ENCODE assay signal across 8 mouse cellular contexts in the genomic region with DNA sequence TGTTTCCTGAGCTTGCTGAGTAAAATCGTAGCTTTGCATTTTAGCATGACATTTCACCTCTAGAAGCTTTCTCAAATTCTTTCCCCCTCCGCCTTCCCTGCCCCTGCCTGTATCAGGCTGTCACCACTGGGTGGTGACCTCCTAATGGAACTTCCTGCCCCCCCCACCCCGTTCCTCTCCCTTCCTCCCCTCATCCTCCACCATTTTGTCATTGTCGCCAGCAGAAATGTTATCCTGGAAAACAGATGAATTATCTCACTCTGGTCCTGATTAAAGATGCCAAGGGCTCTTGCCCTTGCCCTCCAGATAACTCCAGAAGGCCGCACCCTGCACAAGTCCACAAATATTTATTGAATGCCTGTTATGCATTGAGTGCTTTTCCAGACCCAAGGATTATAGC. TPM values are rescaled to one million over a fixed set of nuclear protein-coding genes. Genes with fewer than 3 reads are reported as not detected.
DNase-seq lines count a peak whose midpoint lies in the region; ATAC-seq and TF ChIP-seq lines count a peak whose summit lies in the region.

No protein-coding gene starts in this region.

- H3K4me1 ChIP-seq in heart, adult 2 months (ENCODE audit: control insufficient read depth, insufficient read depth, low read length) = peaks cover 19% of the 10 kb centered on the region
- peaks cover 14% of the 10 kb centered on the region; the same call in 1 of the 2 replicates for H3K4me1 ChIP-seq in forebrain, postnatal 0 days (ENCODE audit: insufficient read depth)
- peaks cover 39% of the 10 kb centered on the region for H3K4me1 ChIP-seq in liver, embryonic 11.5 days (replicated peaks; ENCODE audit: control insufficient read depth, insufficient read depth, low read length)
- H3K4me1 ChIP-seq in midbrain, embryonic 14.5 days (ENCODE audit: control insufficient read depth, insufficient read depth, low read length) = peaks cover 70% of the 10 kb centered on the region

- H3K9ac ChIP-seq in heart, adult 2 months (ENCODE audit: low read depth, low read length) = no peak overlapping the region
- no peak overlapping the region for H3K9ac ChIP-seq in forebrain, postnatal 0 days
- H3K9ac ChIP-seq in liver, embryonic 11.5 days (ENCODE audit: low read depth, low read length) = no peak overlapping the region
- H3K9ac ChIP-seq in midbrain, embryonic 14.5 days (replicated peaks; ENCODE audit: low read length) = no peak overlapping the region

- 36% methylated on average over 5 of the region's 5 CpGs for WGBS in heart, adult 2 months
- WGBS in forebrain, postnatal 0 days = 51% methylated on average over 5 of the region's 5 CpGs
- 46% methylated on average over 5 of the region's 5 CpGs for WGBS in liver, embryonic 11.5 days
- 53% methylated on average over 5 of the region's 5 CpGs for WGBS in midbrain, embryonic 14.5 days

- DNase-seq in heart, adult 2 months = no peak
- DNase-seq in heart, adult 18-20 months = no peak
- DNase-seq in forebrain, postnatal 0 days = no peak
- DNase-seq in liver, embryonic 11.5 days (ENCODE audit: low spot score) = no peak
- no peak for DNase-seq in midbrain, embryonic 14.5 days
- DNase-seq in testis, postnatal 10 days (ENCODE audit: low spot score) = no peak
- DNase-seq in urinary bladder, adult 2 months (ENCODE audit: low spot score) = no peak

- TF ChIP-seq POLR2A in heart, adult 2 months (IDR thresholded peaks at IDR 0.05; ENCODE audit: insufficient read depth, low read depth, low read length) = no peak

- H3K79me2 ChIP-seq in heart, adult 2 months (replicated peaks; ENCODE audit: control insufficient read depth, insufficient read depth, low read length) = no peaks in the 10 kb centered on the region

- H3K27me3 ChIP-seq in heart, adult 2 months (ENCODE audit: control insufficient read depth, insufficient read depth, low read length) = no peaks in the 10 kb centered on the region
- H3K27me3 ChIP-seq in forebrain, postnatal 0 days (ENCODE audit: insufficient read depth, low read length) = no peaks in the 10 kb centered on the region
- no peaks in the 10 kb centered on the region for H3K27me3 ChIP-seq in liver, embryonic 11.5 days (replicated peaks; ENCODE audit: control insufficient read depth, insufficient read depth, low read length)
- no peaks in the 10 kb centered on the region for H3K27me3 ChIP-seq in midbrain, embryonic 14.5 days (ENCODE audit: control insufficient read depth, insufficient read depth, low read length)

- no peak overlapping the region for H3K4me2 ChIP-seq in forebrain, postnatal 0 days (ENCODE audit: low read depth)
- no peak overlapping the region for H3K4me2 ChIP-seq in liver, embryonic 11.5 days
- no peak overlapping the region for H3K4me2 ChIP-seq in midbrain, embryonic 14.5 days (ENCODE audit: low read length)

- TF ChIP-seq CTCF in heart, adult 2 months (IDR thresholded peaks at IDR 0.05) = peak; percentile 47
- no peak for TF ChIP-seq CTCF in forebrain, postnatal 0 days (IDR thresholded peaks at IDR 0.05; ENCODE audit: low read depth)

- no peaks in the 10 kb centered on the region for H3K9me3 ChIP-seq in forebrain, postnatal 0 days (ENCODE audit: low read length)
- H3K9me3 ChIP-seq in liver, embryonic 11.5 days (ENCODE audit: control insufficient read depth, low read length) = no peaks in the 10 kb centered on the region
- H3K9me3 ChIP-seq in midbrain, embryonic 14.5 days (ENCODE audit: control insufficient read depth, low read length) = no peaks in the 10 kb centered on the region

- TF ChIP-seq EP300 in heart, adult 2 months (IDR thresholded peaks at IDR 0.05; ENCODE audit: insufficient read depth, low read depth, low read length) = no peak

- intact Hi-C loops in heart, adult 2 months (cut with DNase I) = loop anchor here (5.0 kb wide), 1 partner anchor 177 kb away; a partner anchor contains a TSS

- peaks cover 4% of the 10 kb centered on the region for H3K36me3 ChIP-seq in heart, adult 2 months (ENCODE audit: control insufficient read depth, insufficient read depth, low read length)
- peaks cover 29% of the 10 kb centered on the region for H3K36me3 ChIP-seq in forebrain, postnatal 0 days (ENCODE audit: insufficient read depth)
- H3K36me3 ChIP-seq in liver, embryonic 11.5 days (ENCODE audit: control insufficient read depth, insufficient read depth, low read length) = peaks cover 2% of the 10 kb centered on the region; the same call in 1 of the 2 replicates
- H3K36me3 ChIP-seq in midbrain, embryonic 14.5 days (ENCODE audit: control insufficient read depth, insufficient read depth, low read length) = peaks cover 10% of the 10 kb centered on the region

- H3K4me3 ChIP-seq in heart, adult 2 months = no peak overlapping the region
- H3K4me3 ChIP-seq in forebrain, postnatal 0 days (ENCODE audit: low read depth, low read length) = no peak overlapping the region
- H3K4me3 ChIP-seq in liver, embryonic 11.5 days (ENCODE audit: low read depth, low read length) = no peak overlapping the region
- no peak overlapping the region for H3K4me3 ChIP-seq in midbrain, embryonic 14.5 days (replicated peaks; ENCODE audit: low read depth, low read length)

- H3K27ac ChIP-seq in heart, adult 2 months = no peak overlapping the region
- H3K27ac ChIP-seq in forebrain, postnatal 0 days (ENCODE audit: low read depth, low read length) = 0 out of 2 replicates have a peak overlapping the region, but pooled peaks have one; percentile 40
- H3K27ac ChIP-seq in liver, embryonic 11.5 days (ENCODE audit: low read depth, low read length) = peak overlapping the region; percentile 49
- peak overlapping the region; percentile 70 for H3K27ac ChIP-seq in midbrain, embryonic 14.5 days (replicated peaks; ENCODE audit: low read depth, low read length)

- ATAC-seq in forebrain, postnatal 0 days = no peak
- peak; percentile 30; the same call in 1 of the 2 replicates for ATAC-seq in liver, embryonic 11.5 days (replicated peaks; ENCODE audit: low FRiP score)
- no peak for ATAC-seq in midbrain, embryonic 14.5 days (ENCODE audit: low FRiP score, low TSS enrichment)
- ATAC-seq in frontal cortex, adult (ENCODE audit: low TSS enrichment) = no peak

RNA-seq across cellular contexts. Expression of a gene that starts 57.0 kb away (rescaled TPM):
- total RNA-seq in heart, adult 2 months (2021) = 1 to 10 TPM; 5.0 to 6.5 TPM
- polyA plus RNA-seq in heart, adult 2 months (2012; rRNA removed) = 7.1 and 7.8 TPM in 2 replicates
- total RNA-seq in heart, adult 18-20 months (2021) = 1 to 10 TPM; 4.7 to 5.4 TPM
- 0.24 and 0.77 TPM in 2 replicates for total RNA-seq in forebrain, postnatal 0 days (2014; rRNA removed)
- 4.8 and 6.0 TPM in 2 replicates for polyA plus RNA-seq in forebrain, postnatal 0 days (2015; fragmentation: Nextera tagmentation; extraction: Ambion mirVana)
- polyA plus RNA-seq in liver, embryonic 11.5 days (2014; fragmentation: Nextera tagmentation; extraction: Ambion mirVana) = 5.2 and 6.6 TPM in 2 replicates
- 5.4 and 6.8 TPM in 2 replicates for polyA plus RNA-seq in midbrain, embryonic 14.5 days (2014; fragmentation: Nextera tagmentation; extraction: Ambion mirVana)
- 43.9 and 49.0 TPM in 2 replicates for polyA plus RNA-seq in urinary bladder, adult 2 months (2012; rRNA removed)
